Mouse (Mus musculus) hindbrain, postnatal 0 days (tissue): ENCODE results near the gene Hils1. TPM values are rescaled to one million over a fixed set of nuclear protein-coding genes. Genes with fewer than 3 reads are reported as not detected.

Source experiments
- ATAC-seq: fragments of 200-750 bp; cut with Nextera tagmentation; 2 replicates; pipeline ENCODE4 v1.8.0; 2017; ENCODE audit warnings: mild to moderate bottlenecking, moderate TSS enrichment, moderate library complexity
- DNase-seq: peaks from one replicate; pipeline ENCODE4 v3.0.0-alpha.2; 2015; ENCODE audit warnings: low spot score
- H3K27ac ChIP-seq: fragments of 300-500 bp; sonication (generic); 2 replicates; pipeline ENCODE4 v1.5.1; 2014; ENCODE audit warnings: mild to moderate bottlenecking
- H3K27me3 ChIP-seq: fragments of 300-500 bp; sonication (generic); 2 replicates; pipeline ENCODE4 v1.6.1; 2014; ENCODE audit warnings: low read length, mixed read lengths; ENCODE audit not compliant: insufficient read depth
- H3K36me3 ChIP-seq: fragments of 300-500 bp; sonication (generic); 2 replicates; pipeline ENCODE4 v1.6.1; 2014; ENCODE audit warnings: low read length, mixed read lengths; ENCODE audit not compliant: insufficient read depth
- H3K4me1 ChIP-seq: fragments of 300-500 bp; sonication (generic); 2 replicates; pipeline ENCODE4 v1.6.1; 2014; ENCODE audit warnings: antibody characterized with exemption, low read length, mixed read lengths; ENCODE audit not compliant: insufficient read depth
- H3K4me2 ChIP-seq: fragments of 300-500 bp; sonication (generic); 2 replicates; pipeline ENCODE4 v1.6.1; 2014; ENCODE audit warnings: low read depth, mild to moderate bottlenecking, low read length, moderate library complexity, mixed read lengths
- H3K4me3 ChIP-seq: fragments of 300-500 bp; sonication (generic); 2 replicates; pipeline ENCODE4 v1.5.1; 2014; ENCODE audit warnings: low read length
- H3K9ac ChIP-seq: fragments of 300-500 bp; sonication (generic); replicated peaks from 2 replicates; pipeline ENCODE4 v1.6.1; 2014; ENCODE audit warnings: mild to moderate bottlenecking, low read length, moderate library complexity, mixed read lengths
- H3K9me3 ChIP-seq: fragments of 300-500 bp; sonication (generic); 2 replicates; pipeline ENCODE4 v1.6.1; 2016; ENCODE audit warnings: low read length, mixed read lengths
- CTCF ChIP-seq: IDR thresholded peaks from 2 replicates; pipeline ENCODE4 v1.5.1; 2016; ENCODE audit warnings: antibody characterized with exemption, control low read depth, low read depth
- WGBS: fragments of 180-500 bp; shearing (Covaris S2); extraction: QIAGEN DNeasy Blood & Tissue Kit; methylation state at CpG from one replicate; pipeline ENCODE4 v1.1.7; 2014; 5-methylcytosine and 5-hydroxymethylcytosine counted together
- polyA plus RNA-seq: library from polyadenylated mRNA; unstranded; fragments of >200 nt; fragmentation: Nextera tagmentation; extraction: Ambion mirVana; gene quantifications from 2 replicates; pipeline ENCODE4 v1.2.1, GENCODE M21; 2015
- total RNA-seq: library from RNA; depleted of rRNA; stranded (reverse); fragments of >200 nt; gene quantifications from 2 replicates; pipeline ENCODE4 v1.2.3, GENCODE M21; 2014

Hils1 gene
- total and polyA plus RNA-seq, 2 experiments from 2014 or later = not detected

DNA sequence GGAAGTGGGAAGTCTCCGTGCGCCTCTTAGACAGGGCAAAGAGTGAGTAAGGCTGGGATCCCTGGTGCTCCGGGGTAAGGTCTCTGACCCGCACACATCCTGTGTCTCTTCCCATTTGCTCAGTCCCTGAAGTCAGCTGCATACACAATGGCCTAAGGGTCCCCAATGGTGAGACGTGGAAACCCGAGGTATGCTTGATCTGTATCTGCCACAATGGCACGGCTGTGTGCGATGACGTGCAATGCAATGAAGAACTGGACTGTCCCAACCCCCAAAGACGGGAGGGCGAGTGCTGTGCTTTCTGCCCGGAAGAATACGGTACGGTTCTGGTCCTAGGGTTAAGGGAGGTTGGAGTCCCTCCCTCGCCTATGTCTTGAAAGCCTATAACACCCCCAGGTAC is 29.6 kb upstream of the Hils1 start:
- H3K4me3 ChIP-seq = peak overlapping the region; percentile 30
- no peaks in the 10 kb centered on the region for H3K36me3 ChIP-seq
- peaks cover 28% of the 10 kb centered on the region; the same call in 1 of the 2 replicates for H3K27me3 ChIP-seq
- no peak for DNase-seq
- WGBS = 2% methylated on average over 15 of the region's 15 CpGs
- H3K27ac ChIP-seq = no peak overlapping the region
- H3K4me2 ChIP-seq = peak overlapping the region; percentile 65
- no peak for TF ChIP-seq CTCF
- peaks cover 4% of the 10 kb centered on the region; the same call in 1 of the 2 replicates for H3K4me1 ChIP-seq
- H3K9me3 ChIP-seq = no peaks in the 10 kb centered on the region
- no peak for ATAC-seq
- no peak overlapping the region for H3K9ac ChIP-seq

DNA sequence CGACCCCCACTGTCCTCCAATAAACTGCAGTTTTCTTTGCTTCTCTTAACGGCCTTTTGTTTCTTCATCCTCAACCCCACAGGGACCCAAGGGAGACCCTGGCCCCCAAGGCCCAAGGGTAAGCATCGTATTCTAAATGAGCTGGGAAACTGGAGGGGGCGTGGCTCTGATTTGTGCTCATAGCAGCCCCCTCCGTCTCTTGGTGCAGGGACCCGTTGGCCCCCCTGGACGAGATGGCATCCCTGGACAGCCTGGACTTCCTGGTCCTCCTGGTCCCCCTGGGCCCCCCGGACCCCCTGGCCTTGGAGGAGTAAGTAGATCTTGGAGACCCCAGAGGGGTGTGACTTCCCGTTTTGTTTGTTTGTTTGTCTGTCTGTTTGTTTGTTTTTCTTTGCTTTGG is 29.1 kb upstream of the Hils1 start:
- Histone ChIP-seq H3K4me1 (peaks cover 4% of the 10 kb centered on the region; the same call in 1 of the 2 replicates), H3K4me2 (no peak overlapping the region), H3K27me3 (peaks cover 25% of the 10 kb centered on the region; the same call in 1 of the 2 replicates), H3K36me3 (no peaks in the 10 kb centered on the region), H3K9me3 (no peaks in the 10 kb centered on the region), H3K4me3 (no peak overlapping the region), H3K9ac (no peak overlapping the region), H3K27ac (no peak overlapping the region)
- DNase-seq = no peak
- no peak for TF ChIP-seq CTCF
- no peak for ATAC-seq
- 20% methylated on average over 9 of the region's 9 CpGs for WGBS

DNA sequence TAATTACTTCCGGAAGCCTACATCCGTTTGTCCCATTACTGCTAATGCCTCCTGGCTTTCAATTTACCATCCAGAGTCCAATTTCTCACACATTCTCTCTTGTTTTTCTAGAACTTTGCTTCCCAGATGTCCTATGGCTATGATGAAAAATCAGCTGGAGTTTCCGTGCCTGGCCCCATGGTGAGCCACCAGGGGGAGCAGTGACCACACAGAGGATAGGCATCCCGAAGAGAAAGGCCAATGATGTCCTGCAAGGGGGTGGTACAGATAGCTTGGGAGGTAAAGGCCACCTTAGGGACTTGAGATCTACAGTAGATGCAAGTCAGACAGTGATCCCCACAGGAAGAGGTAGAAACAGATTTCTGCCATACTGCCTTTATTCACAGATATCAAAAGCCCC is 28.1 kb upstream of the Hils1 start:
- Histone ChIP-seq H3K4me1 (no peaks in the 10 kb centered on the region), H3K4me2 (no peak overlapping the region), H3K4me3 (no peak overlapping the region), H3K36me3 (no peaks in the 10 kb centered on the region), H3K9ac (no peak overlapping the region), H3K9me3 (no peaks in the 10 kb centered on the region), H3K27ac (no peak overlapping the region), H3K27me3 (peaks cover 25% of the 10 kb centered on the region; the same call in 1 of the 2 replicates)
- WGBS = 22% methylated on average over 4 of the region's 4 CpGs
- DNase-seq (peak; percentile 78), ATAC-seq (no peak)
- peak; percentile 93 for TF ChIP-seq CTCF

DNA sequence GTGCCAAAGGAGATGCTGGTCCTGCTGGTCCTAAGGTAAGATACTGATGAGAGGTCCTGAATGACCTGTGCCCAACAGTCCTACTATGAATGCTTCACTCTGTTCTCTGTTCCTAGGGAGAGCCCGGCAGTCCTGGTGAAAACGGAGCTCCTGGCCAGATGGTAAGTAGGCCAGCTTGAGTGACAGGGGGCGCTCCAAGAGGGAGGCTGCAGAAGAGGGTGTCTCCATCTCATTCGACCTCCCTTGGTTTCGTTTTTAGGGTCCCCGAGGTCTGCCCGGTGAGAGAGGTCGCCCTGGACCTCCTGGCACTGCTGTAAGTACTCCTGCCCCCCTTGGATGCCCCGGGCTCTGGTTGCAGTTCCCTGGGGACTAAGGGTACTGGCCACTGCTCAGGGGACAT is 26.3 kb upstream of the Hils1 start:
- no peak for ATAC-seq
- Histone ChIP-seq H3K36me3 (no peaks in the 10 kb centered on the region), H3K27ac (no peak overlapping the region), H3K4me2 (no peak overlapping the region), H3K4me1 (no peaks in the 10 kb centered on the region), H3K4me3 (no peak overlapping the region), H3K9ac (no peak overlapping the region), H3K27me3 (peaks cover 10% of the 10 kb centered on the region; the same call in 1 of the 2 replicates), H3K9me3 (no peaks in the 10 kb centered on the region)
- no peak for DNase-seq
- no peak for TF ChIP-seq CTCF
- 55% methylated on average over 9 of the region's 9 CpGs for WGBS

DNA sequence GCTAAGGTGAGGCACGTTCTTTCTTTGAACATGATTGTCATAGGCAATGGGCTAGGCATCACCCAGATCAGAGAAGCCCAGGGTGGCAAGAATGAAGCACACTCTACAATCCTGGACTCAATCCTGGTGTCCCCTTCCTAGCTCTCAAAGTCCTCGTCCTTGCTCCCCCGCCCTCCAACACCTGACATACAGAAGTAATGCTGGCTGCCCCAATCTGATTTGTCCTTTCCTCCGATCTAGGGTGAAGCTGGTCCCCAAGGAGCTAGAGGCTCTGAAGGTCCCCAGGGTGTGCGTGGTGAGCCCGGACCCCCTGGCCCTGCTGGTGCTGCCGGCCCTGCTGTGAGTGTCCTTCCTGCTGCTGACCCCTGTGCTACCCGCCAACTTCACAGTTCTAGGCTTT is 25.6 kb upstream of the Hils1 start:
- 0 out of 2 replicates have a peak, but pooled peaks cover 6% of the 10 kb centered on the region for H3K27me3 ChIP-seq
- H3K4me1 ChIP-seq = no peaks in the 10 kb centered on the region
- H3K4me3 ChIP-seq = no peak overlapping the region
- DNase-seq (no peak), ATAC-seq (no peak)
- TF ChIP-seq CTCF = no peak
- no peak overlapping the region for H3K9ac ChIP-seq
- H3K36me3 ChIP-seq = no peaks in the 10 kb centered on the region
- WGBS = 82% methylated on average over 8 of the region's 8 CpGs
- no peak overlapping the region for H3K27ac ChIP-seq
- H3K9me3 ChIP-seq = no peaks in the 10 kb centered on the region
- no peak overlapping the region for H3K4me2 ChIP-seq

DNA sequence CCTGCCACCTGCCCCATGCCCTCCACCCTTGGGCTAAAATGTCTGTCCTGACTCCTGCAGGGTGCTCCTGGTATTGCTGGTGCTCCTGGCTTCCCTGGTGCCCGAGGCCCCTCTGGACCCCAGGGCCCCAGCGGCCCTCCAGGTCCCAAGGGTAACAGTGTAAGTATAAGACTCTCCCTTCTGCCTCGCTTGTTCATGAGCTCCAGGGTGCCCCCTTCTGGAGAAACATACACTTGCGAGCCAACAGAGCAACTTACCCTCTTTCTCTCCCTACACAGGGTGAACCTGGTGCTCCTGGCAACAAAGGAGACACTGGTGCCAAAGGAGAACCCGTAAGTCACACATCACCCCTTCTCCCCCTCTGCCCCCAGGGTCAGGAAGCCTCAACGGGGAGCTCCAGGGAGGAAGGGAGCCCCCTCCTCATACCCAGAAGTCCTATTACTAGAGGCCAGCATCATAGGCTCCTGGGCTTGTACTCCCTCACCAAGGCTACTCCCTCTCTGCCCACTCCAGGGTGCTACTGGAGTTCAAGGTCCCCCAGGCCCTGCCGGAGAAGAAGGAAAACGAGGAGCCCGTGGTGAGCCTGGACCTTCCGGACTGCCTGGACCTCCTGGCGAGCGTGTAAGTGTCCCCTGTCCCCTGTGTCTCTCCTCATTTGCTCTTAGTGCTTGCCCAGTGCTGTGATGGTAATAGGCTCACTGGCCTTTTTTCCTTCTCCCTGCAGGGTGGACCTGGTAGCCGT is 24.9 kb upstream of the Hils1 start:
- peak; percentile 46 for TF ChIP-seq CTCF
- peak; percentile 23 for DNase-seq
- Histone ChIP-seq H3K4me1 (no peaks in the 10 kb centered on the region), H3K27me3 (0 out of 2 replicates have a peak, but pooled peaks cover 3% of the 10 kb centered on the region), H3K27ac (no peak overlapping the region), H3K4me3 (no peak overlapping the region), H3K9me3 (no peaks in the 10 kb centered on the region), H3K4me2 (no peak overlapping the region), H3K36me3 (no peaks in the 10 kb centered on the region), H3K9ac (no peak overlapping the region)
- 57% methylated on average over 12 of the region's 13 CpGs for WGBS
- ATAC-seq = no peak

DNA sequence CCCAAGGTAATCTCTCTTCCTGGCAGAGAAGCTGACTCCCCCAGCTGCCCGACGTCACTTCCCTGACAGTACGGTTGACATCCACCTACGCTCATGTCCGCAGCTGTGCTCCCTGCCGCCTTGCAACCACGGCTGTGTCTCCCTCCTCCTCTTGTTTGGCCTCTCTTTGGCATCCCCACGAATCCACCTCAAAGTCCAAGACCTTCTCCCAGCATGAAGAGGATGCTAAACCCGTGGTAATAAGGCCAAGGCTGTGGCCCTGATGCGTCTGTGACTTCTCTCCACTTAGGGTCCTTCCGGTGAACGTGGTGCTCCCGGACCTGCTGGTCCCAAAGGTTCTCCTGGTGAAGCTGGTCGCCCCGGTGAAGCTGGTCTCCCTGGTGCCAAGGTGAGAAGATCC is 24.3 kb upstream of the Hils1 start:
- Histone ChIP-seq H3K4me2 (no peak overlapping the region), H3K36me3 (no peaks in the 10 kb centered on the region), H3K9ac (no peak overlapping the region), H3K27ac (no peak overlapping the region), H3K4me1 (no peaks in the 10 kb centered on the region), H3K27me3 (no peaks in the 10 kb centered on the region), H3K9me3 (no peaks in the 10 kb centered on the region), H3K4me3 (no peak overlapping the region)
- no peak for TF ChIP-seq CTCF
- WGBS = 79% methylated on average over 15 of the region's 15 CpGs
- DNase-seq (no peak), ATAC-seq (no peak)
